Mouse (Mus musculus) lung, embryonic 14.5 days (tissue): ENCODE measurements around the gene Whamm. TPM values are rescaled to one million over a fixed set of nuclear protein-coding genes. Genes with fewer than 3 reads are reported as not detected.

Experiments used
- ATAC-seq: fragments of 200-750 bp; cut with Nextera tagmentation; 2 replicates; pipeline ENCODE4 v1.8.0; 2017; ENCODE audit warnings: mild to moderate bottlenecking, moderate TSS enrichment, moderate library complexity; ENCODE audit not compliant: insufficient read depth
- DNase-seq: peaks from one replicate; pipeline ENCODE4 v3.0.0-alpha.2; 2015
- H3K27ac ChIP-seq: fragments of 300-500 bp; sonication (generic); 2 replicates; pipeline ENCODE4 v1.5.1; 2014; ENCODE audit warnings: low read depth, mild to moderate bottlenecking, moderate library complexity
- H3K27me3 ChIP-seq: fragments of 300-500 bp; sonication (generic); 2 replicates; pipeline ENCODE4 v1.6.1; 2014; ENCODE audit warnings: low read length, control low read depth; ENCODE audit not compliant: insufficient read depth
- H3K36me3 ChIP-seq: fragments of 300-500 bp; sonication (generic); 2 replicates; pipeline ENCODE4 v1.6.1; 2014; ENCODE audit warnings: control low read depth; ENCODE audit not compliant: insufficient read depth
- H3K4me1 ChIP-seq: fragments of 300-500 bp; sonication (generic); 2 replicates; pipeline ENCODE4 v1.6.1; 2014; ENCODE audit warnings: antibody characterized with exemption, control low read depth; ENCODE audit not compliant: insufficient read depth
- H3K4me2 ChIP-seq: fragments of 300-500 bp; sonication (generic); 2 replicates; pipeline ENCODE4 v1.6.1; 2014; ENCODE audit warnings: mild to moderate bottlenecking
- H3K4me3 ChIP-seq: fragments of 300-500 bp; sonication (generic); 2 replicates; pipeline ENCODE4 v1.5.1; 2014; ENCODE audit warnings: low read depth, low read length
- H3K9ac ChIP-seq: fragments of 300-500 bp; sonication (generic); 2 replicates; pipeline ENCODE4 v1.6.1; 2014
- H3K9me3 ChIP-seq: fragments of 300-500 bp; sonication (generic); 2 replicates; pipeline ENCODE4 v1.6.1; 2016; ENCODE audit warnings: low read depth, low read length, control low read depth
- CTCF ChIP-seq: IDR thresholded peaks from 2 replicates; pipeline ENCODE4 v1.5.1; 2016; ENCODE audit warnings: antibody characterized with exemption, low read depth
- WGBS: fragments of 180-500 bp; shearing (Covaris S2); extraction: QIAGEN DNeasy Blood & Tissue Kit; methylation state at CpG from one replicate; pipeline ENCODE4 v1.1.7; 2014; 5-methylcytosine and 5-hydroxymethylcytosine counted together
- polyA plus RNA-seq: library from polyadenylated mRNA; unstranded; fragments of >200 nt; fragmentation: Nextera tagmentation; extraction: Ambion mirVana; gene quantifications from 2 replicates; pipeline ENCODE4 v1.2.1, GENCODE M21; 2014

Whamm gene
- polyA plus RNA-seq, 1 experiment from 2014 or later = 9.3 TPM

DNA sequence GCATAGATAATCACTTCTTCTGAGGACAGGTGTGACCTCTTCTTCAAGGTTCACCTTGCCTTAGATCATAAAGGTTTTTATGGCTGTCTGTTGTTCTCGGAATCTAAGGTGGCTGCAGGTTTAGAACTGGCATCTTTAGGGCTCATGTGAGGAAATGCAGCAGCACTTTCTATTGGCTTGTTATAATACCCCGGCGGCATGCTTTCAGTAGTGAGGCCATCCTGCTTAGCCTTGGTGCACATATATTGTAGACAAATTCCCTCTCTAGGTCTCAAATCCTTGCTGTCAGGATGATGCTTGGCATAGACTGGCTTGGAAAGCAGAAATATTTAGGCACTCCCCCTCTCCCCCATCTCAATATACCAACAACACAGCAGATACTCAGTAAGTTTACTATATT is 795 bp upstream of the Whamm start:
- ATAC-seq = no peak
- no peak overlapping the region for H3K9ac ChIP-seq

GRCm38 (mm10) chr7:81570752-81571107 is 336 bp upstream of the Whamm start:
- H3K4me3 ChIP-seq = peak overlapping the region; percentile 85
- peak; percentile 40; the same call in 1 of the 2 replicates for TF ChIP-seq CTCF
- H3K36me3 ChIP-seq = peaks cover 9% of the 10 kb centered on the region
- H3K9ac ChIP-seq = no peak overlapping the region
- peak overlapping the region; percentile 92; the same call in 1 of the 2 replicates for H3K27ac ChIP-seq
- 9% methylated on average over 5 of the region's 5 CpGs for WGBS
- H3K4me1 ChIP-seq = 0 out of 2 replicates have a peak, but pooled peaks cover 5% of the 10 kb centered on the region
- ATAC-seq (no peak; the same call in 1 of the 2 replicates), DNase-seq (no peak)
- peak overlapping the region; percentile 80 for H3K4me2 ChIP-seq
- no peaks in the 10 kb centered on the region for H3K9me3 ChIP-seq
- H3K27me3 ChIP-seq = no peaks in the 10 kb centered on the region

More for the DNA sequence above, 795 bp upstream of the Whamm start:
- no peak overlapping the region for H3K4me2 ChIP-seq
- no peak overlapping the region for H3K27ac ChIP-seq
- 86% methylated on average over 3 of the region's 3 CpGs for WGBS
- H3K4me3 ChIP-seq = no peak overlapping the region
- H3K9me3 ChIP-seq = no peaks in the 10 kb centered on the region
- H3K36me3 ChIP-seq = peaks cover 4% of the 10 kb centered on the region; the same call in 1 of the 2 replicates
- H3K27me3 ChIP-seq = no peaks in the 10 kb centered on the region
- 0 out of 2 replicates have a peak, but pooled peaks cover 5% of the 10 kb centered on the region for H3K4me1 ChIP-seq
- no peak for TF ChIP-seq CTCF
- no peak for DNase-seq

- no peak for ATAC-seq
- Histone ChIP-seq H3K4me2 (peak overlapping the region; percentile 80), H3K4me3 (peak overlapping the region; percentile 85), H3K27me3 (no peaks in the 10 kb centered on the region), H3K9me3 (no peaks in the 10 kb centered on the region), H3K36me3 (peaks cover 14% of the 10 kb centered on the region), H3K27ac (peak overlapping the region; percentile 92), H3K9ac (peak overlapping the region; percentile 77), H3K4me1 (0 out of 2 replicates have a peak, but pooled peaks cover 5% of the 10 kb centered on the region)
- 16% methylated on average over 15 of the region's 15 CpGs for WGBS
- no peak for TF ChIP-seq CTCF
- no peak for DNase-seq
These were observed 925 bp downstream of the Whamm start for GRCm38 (mm10) chr7:81571941-81572441.

DNA sequence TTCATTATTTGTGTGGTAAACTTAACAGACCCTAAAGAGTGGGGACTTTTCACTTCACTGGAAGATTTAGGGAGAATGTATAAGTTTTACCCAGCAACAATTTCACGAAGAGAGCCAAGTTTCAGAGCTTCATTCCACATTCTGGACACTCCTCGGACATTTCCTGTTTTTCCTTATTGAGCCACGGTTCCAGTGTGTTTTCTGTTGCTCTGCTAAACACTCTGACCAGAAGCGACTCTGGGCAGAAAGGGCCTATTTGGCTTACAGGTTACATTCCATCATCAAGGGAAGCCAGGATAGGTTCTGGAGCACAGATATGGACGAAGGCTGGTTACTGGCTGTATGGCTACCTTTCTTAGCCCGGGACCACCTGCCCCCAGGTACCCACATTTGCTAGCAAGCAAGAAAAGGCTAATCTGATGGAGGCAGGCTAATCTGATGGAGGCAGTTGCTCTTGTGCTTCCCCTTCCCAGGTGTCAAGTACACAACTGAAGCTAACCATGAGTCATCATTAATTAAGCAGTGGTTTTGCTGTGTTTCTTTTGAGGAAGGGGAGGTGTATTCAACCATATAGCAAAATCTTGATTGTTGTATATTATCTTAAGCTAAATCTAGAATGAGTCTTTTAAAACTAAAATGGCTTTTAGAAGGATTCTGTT is 1.7 kb downstream of the Whamm start:
- 60% methylated on average over 6 of the region's 6 CpGs for WGBS
- Histone ChIP-seq H3K27me3 (no peaks in the 10 kb centered on the region), H3K36me3 (peaks cover 14% of the 10 kb centered on the region), H3K4me3 (peak overlapping the region; percentile 85), H3K27ac (no peak overlapping the region), H3K4me1 (0 out of 2 replicates have a peak, but pooled peaks cover 5% of the 10 kb centered on the region), H3K9me3 (no peaks in the 10 kb centered on the region), H3K9ac (no peak overlapping the region), H3K4me2 (peak overlapping the region; percentile 80)
- TF ChIP-seq CTCF = no peak
- no peak for DNase-seq
- ATAC-seq = no peak

GRCm38 (mm10) chr7:81573397-81573796 is 2.3 kb downstream of the Whamm start:
- H3K4me2 ChIP-seq = peak overlapping the region; percentile 80
- 76% methylated on average over 6 of the region's 6 CpGs for WGBS

GRCm38 (mm10) chr7:81573821-81574220 is 2.8 kb downstream of the Whamm start:
- Histone ChIP-seq H3K27ac (no peak overlapping the region), H3K36me3 (peaks cover 22% of the 10 kb centered on the region), H3K4me1 (0 out of 2 replicates have a peak, but pooled peaks cover 5% of the 10 kb centered on the region), H3K9me3 (no peaks in the 10 kb centered on the region), H3K9ac (no peak overlapping the region), H3K4me3 (no peak overlapping the region), H3K4me2 (no peak overlapping the region), H3K27me3 (no peaks in the 10 kb centered on the region)
- DNase-seq (no peak), ATAC-seq (no peak)
- no peak for TF ChIP-seq CTCF
- WGBS = 91% methylated on average over 9 of the region's 9 CpGs

More at GRCm38 (mm10) chr7:81573397-81573796, 2.3 kb downstream of the Whamm start:
- TF ChIP-seq CTCF = no peak
- Histone ChIP-seq H3K4me1 (0 out of 2 replicates have a peak, but pooled peaks cover 5% of the 10 kb centered on the region), H3K9me3 (no peaks in the 10 kb centered on the region), H3K36me3 (peaks cover 19% of the 10 kb centered on the region), H3K4me3 (no peak overlapping the region), H3K27me3 (no peaks in the 10 kb centered on the region), H3K9ac (no peak overlapping the region), H3K27ac (no peak overlapping the region)
- no peak for DNase-seq
- no peak for ATAC-seq

GRCm38 (mm10) chr7:81575606-81576005 is 4.5 kb downstream of the Whamm start:
- no peak for ATAC-seq
- Histone ChIP-seq H3K27ac (no peak overlapping the region), H3K9me3 (no peaks in the 10 kb centered on the region), H3K27me3 (no peaks in the 10 kb centered on the region), H3K36me3 (peaks cover 22% of the 10 kb centered on the region), H3K4me2 (no peak overlapping the region), H3K9ac (no peak overlapping the region), H3K4me3 (no peak overlapping the region), H3K4me1 (0 out of 2 replicates have a peak, but pooled peaks cover 5% of the 10 kb centered on the region)
- no peak for DNase-seq
- WGBS = 89% methylated on average over 10 of the region's 10 CpGs
- no peak for TF ChIP-seq CTCF
